Mouse (Mus musculus): Measurements from ENCODE around the gene Nkain1.

Nkain1 gene

DNA sequence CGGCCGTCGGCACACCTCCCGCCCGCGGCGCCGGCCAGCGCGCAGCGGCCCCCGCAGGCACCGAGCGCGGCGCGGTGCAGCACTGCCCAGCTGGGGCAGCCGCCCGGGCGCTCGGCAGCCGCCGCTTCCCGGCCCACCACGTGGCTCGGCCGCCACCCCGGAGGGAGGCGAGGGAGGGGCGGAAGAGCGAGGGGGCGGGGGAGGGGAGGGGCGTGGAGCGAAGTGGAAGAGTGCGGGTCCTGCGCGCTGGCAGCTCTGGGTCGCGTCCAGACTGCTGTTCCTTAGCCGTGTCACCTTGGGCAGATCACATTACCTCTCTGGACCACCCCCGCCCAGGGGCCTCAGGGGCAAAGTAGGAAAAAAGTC lies at the start of gene Nkain1:
TSS of gene Nkain1 (minus strand) at position 126 of the 366 bp plus-strand sequence.
- peak; percentile 68 to 77 for DNase-seq

DNA sequence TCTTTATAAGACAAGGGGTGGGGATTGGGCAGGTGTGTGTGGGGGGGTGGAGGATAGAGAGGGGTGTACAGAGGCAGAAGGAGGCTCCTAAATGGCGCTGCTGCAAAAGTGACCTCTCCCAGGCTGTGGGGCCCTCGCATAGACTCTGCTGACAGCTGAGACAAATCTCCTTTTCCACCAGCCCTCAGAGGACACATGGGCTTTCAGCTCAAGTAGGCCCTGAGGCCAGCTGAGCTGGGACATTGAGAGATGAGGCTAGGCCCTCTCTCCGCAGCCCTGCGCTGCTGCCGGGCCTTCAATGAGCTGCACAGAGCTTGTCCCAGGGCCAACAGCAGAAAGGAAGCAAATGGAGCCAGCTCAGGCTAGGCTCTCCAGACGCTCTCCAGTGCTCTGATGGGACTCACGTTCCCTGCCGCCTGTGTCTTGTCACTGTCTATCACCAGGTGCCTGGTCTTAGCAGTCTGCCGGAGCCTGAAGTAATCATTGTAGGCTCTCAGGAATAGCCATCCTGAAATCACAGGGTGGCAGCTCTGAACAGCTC lies 4.8 kb upstream of the Nkain1 start:
- peak in 1 of 2 experiments; percentile 28 for DNase-seq

GRCm38 (mm10) chr4:130577081-130577480 lies 3.1 kb upstream of the Nkain1 start:
- DNase-seq, result no peak

- DNase-seq, result peak in 1 of 2 experiments; percentile 31
Measured at GRCm38 (mm10) chr4:130576247-130576931, 2.4 kb upstream of the Nkain1 start.

- no peak for DNase-seq
Measured at GRCm38 (mm10) chr4:130575533-130575932, 1.6 kb upstream of the Nkain1 start.

GRCm38 (mm10) chr4:130574861-130575460 lies 988 bp upstream of the Nkain1 start:
- no peak for DNase-seq

GRCm38 (mm10) chr4:130573351-130574047 lies 474 bp downstream of the Nkain1 start:
- peak; percentile 74 to 77 for DNase-seq

- peak; percentile 73 to 76 for DNase-seq
Measured at GRCm38 (mm10) chr4:130573012-130573350, 992 bp downstream of the Nkain1 start.

DNA sequence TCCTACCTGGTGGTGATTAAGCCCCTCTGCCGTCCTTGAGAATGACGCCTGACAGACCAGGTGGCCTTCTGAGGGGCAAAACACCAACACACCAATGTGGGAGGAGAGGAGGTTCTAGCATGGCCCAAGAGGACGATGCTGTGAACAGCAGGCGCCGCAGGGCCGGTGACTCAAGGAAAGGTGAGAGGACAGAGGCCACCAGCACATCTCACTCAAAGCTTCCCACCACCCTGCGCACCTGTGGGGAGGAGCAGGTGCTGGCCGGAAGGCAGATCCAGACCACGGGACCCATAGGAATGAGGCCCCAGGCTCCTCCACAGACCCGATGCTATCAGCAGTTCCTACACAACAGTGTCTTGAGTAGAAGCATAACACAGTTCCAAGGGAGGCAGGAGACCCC lies 1.4 kb downstream of the Nkain1 start:
- peak; percentile 62 to 65 for DNase-seq

GRCm38 (mm10) chr4:130570941-130571720 lies 2.8 kb downstream of the Nkain1 start:
- DNase-seq, result peak in 1 of 2 experiments; percentile 26

DNA sequence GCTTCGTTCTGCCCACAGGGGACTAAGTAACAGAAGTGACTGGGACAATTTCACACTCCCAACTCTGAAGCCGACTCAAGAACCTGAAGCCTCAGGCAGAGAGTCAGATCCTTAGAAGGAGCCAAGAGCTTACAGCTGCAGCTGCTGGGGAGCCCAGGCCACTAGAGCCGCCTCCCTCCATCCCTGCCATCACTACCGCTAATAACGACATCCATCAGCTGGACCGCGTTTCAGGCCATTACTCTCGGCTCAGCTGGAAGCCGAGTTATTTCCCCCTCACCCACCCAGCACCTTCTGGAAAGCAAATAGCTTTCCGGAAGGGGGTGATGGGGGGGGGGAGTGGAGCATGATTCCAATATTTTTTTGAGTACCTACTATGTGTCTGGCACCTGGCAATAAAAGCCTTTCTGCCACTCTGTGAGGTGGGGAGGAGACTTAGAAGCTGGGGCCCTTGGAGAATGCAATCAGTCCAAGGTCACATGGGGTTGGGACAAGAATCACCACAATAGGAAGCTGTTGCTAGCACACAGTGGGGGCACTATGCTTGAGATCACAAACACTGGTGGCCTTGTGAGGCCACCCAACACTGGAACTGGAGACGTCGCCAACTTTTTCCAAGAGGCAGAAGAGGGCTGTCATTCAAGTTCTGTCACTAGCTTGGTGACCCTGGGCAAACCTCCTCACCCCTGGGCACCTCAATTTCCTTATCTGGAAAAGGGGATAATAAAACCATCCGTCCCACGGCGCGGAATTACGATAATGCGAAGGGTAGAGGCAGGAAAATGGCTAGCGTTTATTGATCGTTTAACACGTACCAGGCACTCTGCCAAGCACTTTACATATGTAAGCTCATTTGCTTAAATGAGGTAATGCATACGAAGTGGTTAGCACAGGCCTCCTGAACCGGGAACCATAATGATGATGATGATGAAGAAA lies 5.7 kb downstream of the Nkain1 start:
- peak in 1 of 2 experiments; percentile 30 for DNase-seq

- DNase-seq, result peak in 1 of 2 experiments; percentile 46
Measured at GRCm38 (mm10) chr4:130563820-130564219, 10.2 kb downstream of the Nkain1 start.

DNA sequence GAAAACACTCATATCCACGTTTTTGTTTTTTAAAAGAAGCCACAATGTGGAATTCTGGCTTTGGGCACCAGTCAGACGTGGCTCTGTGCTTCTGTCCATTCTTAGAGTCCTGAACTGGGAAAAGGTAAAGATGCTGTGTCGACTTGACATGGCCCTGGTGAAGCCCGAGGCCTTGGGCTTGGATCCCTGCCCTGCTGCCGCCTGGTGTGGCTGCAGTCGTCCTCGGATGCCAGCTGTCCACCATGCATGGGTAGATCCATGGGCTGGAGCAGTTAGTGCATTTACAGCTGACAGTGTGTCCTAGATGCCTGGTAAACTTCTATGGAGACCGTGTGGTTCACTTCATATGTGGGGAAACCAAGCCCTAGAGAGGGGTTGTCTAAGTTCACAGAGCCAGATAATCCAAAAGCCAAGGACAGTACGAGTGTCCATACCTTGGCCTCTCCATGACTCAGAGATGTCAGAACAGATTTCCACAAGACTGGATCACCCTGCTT lies 10.7 kb downstream of the Nkain1 start:
- peak in 1 of 2 experiments; percentile 70 for DNase-seq

DNA sequence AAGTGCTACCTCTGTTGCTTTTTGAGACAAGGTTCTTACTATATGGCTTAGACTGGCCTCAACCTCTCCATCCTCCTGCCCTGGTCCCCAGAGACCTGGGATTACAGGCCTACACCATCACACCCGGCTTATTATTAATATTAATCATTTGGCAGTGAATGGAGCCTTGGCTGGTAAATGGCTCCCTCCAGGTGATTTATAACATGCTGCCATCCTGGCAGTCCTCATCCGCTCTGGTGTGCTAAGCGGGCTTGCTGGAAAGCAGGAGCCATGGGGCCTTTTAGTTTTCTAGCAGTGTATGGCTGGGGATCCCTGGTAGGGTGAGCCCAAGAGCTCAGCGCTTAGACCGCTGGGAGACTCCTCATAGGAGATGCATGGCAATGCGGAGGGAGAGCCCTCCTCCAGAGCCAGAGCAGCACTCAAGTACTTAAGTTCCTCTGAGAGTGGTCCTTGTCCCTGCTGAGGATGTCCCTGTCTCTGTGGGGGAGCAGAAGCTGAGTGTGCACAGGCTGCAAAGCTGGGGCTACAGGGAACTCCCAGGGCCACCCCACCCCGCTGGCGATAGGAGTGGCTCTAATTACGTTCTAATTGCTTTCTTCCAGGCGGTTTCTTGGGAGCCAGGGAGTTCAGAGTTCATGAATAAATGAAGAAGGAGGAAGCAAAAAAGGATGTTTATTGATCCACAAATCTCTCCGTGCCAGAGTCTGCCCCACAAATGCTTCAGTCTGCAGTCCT lies 13.2 kb downstream of the Nkain1 start:
- peak in 1 of 2 experiments; percentile 53 for DNase-seq

DNA sequence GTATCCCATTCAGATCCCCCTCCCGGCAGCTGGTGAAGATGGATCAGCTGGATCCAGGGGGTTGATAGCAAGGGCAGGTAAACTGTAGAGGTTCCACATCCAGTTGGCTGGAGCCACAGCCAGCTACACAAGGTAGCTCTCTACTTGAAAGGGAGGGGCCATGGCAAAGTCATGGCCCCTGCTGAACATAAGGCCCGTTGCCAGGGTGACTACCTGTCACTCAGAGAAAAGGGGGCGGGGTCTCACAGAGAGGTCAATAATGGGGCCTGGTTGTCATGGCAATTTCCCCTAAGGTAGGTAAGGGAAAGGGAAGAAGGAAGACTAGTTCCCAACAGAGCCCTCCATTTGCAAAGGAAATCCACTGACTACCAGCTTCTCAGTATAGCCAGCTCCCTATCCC lies 14.8 kb downstream of the Nkain1 start:
- peak in 1 of 2 experiments; percentile 34 for DNase-seq

- DNase-seq, result peak; percentile 90
Measured at GRCm38 (mm10) chr4:130557852-130558251, 16.1 kb downstream of the Nkain1 start.

DNA sequence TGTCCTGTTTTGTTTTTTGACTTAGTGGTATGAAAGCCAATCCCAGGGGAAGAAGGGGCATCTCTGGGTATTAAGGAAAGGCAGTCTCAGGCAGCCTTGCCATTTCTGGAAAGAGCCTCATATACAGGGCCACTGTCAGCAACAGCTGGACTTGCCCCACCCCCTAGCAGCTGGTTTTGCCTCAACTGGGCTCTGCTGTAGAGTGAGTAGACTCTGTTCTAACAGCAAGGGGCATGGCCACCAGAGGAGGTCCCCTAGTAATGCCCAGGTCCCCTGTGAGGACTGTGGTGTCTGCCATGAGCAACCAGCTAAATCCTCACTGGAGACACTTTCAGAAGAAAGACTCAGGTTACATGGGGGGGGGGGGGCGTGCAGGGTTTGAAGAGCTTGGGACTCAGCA lies 17.0 kb downstream of the Nkain1 start:
- DNase-seq, result peak in 1 of 2 experiments; percentile 26

- DNase-seq, result peak in 1 of 2 experiments; percentile 60
Measured at GRCm38 (mm10) chr4:130556224-130556623, 17.7 kb downstream of the Nkain1 start.

DNA sequence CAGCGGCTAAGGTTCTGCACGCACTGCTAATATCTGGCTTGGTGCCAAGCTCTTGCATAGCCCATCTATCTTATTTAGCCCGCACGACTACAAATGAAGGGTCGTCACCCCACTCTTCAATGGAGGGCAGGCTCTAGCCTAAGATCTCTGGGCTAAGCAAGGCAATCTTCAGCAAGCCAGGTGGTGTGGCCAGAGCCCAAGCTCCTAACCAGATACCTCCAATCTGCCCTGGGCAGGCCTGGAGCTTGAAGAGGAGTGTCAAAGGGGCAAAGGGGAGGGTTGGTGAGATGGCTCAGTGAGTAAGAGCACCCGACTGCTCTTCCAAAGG lies 20.9 kb downstream of the Nkain1 start:
- peak in 1 of 2 experiments; percentile 37 for DNase-seq

GRCm38 (mm10) chr4:130552312-130553120 lies 21.5 kb downstream of the Nkain1 start:
- DNase-seq, result peak in 1 of 2 experiments; percentile 44

Data from cerebellum, postnatal 25 days (tissue).